Mouse (Mus musculus) liver, embryonic 14.5 days (tissue): Measurements from ENCODE around the gene Anxa11.

ENCODE experiments used
- CTCF ChIP-seq: IDR thresholded peaks from 2 replicates; pipeline ENCODE4 v1.5.1; 2016; ENCODE audit warnings: antibody characterized with exemption, low read depth, control low read depth
- EP300 ChIP-seq: IDR thresholded peaks from 2 replicates; pipeline ENCODE4 v1.6.1; 2016; ENCODE audit warnings: antibody characterized with exemption, low read depth

DNA sequence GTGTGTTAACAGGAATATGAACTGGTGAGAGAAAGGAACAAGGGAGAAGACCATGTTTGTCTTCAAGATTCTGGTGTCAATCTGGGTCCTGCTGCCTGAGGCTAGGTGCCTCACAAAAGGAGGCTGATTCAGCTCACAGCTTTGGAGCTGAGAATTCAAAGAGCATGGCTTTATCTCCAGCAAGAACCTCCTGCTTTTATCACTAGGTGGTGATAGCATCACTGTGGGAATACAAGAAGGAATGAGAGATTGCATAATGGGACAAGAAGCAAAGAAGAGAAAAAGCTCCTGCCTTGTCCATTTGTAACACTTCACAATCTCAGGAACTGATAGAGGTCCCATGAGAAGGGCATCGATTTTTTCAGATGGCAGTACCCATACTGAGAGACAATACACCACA is 10.6 kb upstream of the Anxa11 start:
- TF ChIP-seq CTCF (no peak), EP300 (no peak)
